Mouse (Mus musculus) kidney, postnatal 0 days (tissue): ENCODE results near the gene Adcyap1r1. TPM values are rescaled to one million over a fixed set of nuclear protein-coding genes. Genes with fewer than 3 reads are reported as not detected.

Experiments used
- ATAC-seq: fragments of 200-750 bp; cut with Nextera tagmentation; replicated peaks from 2 replicates; pipeline ENCODE4 v1.8.0; 2017; ENCODE audit warnings: low read depth, moderate number of reproducible peaks, moderate TSS enrichment, moderate library complexity; ENCODE audit not compliant: low FRiP score
- DNase-seq: peaks from one replicate; pipeline ENCODE4 v3.0.0-alpha.2; 2016; ENCODE audit warnings: low spot score
- H3K27ac ChIP-seq: fragments of 300-500 bp; sonication (generic); 2 replicates; pipeline ENCODE4 v1.5.1; 2014; ENCODE audit warnings: mild to moderate bottlenecking
- H3K27me3 ChIP-seq: fragments of 300-500 bp; sonication (generic); 2 replicates; pipeline ENCODE4 v1.6.1; 2014; ENCODE audit warnings: low read length, mixed read lengths; ENCODE audit not compliant: insufficient read depth
- H3K36me3 ChIP-seq: fragments of 300-500 bp; sonication (generic); 2 replicates; pipeline ENCODE4 v1.6.1; 2014; ENCODE audit warnings: low read length, mixed read lengths; ENCODE audit not compliant: insufficient read depth
- H3K4me1 ChIP-seq: fragments of 300-500 bp; sonication (generic); replicated peaks from 2 replicates; pipeline ENCODE4 v1.6.1; 2014; ENCODE audit warnings: antibody characterized with exemption, low read length, mixed read lengths; ENCODE audit not compliant: insufficient read depth
- H3K4me2 ChIP-seq: fragments of 300-500 bp; sonication (generic); 2 replicates; pipeline ENCODE4 v1.6.1; 2014; ENCODE audit warnings: mild to moderate bottlenecking, low read length, moderate library complexity, mixed read lengths
- H3K4me3 ChIP-seq: fragments of 300-500 bp; sonication (generic); replicated peaks from 2 replicates; pipeline ENCODE4 v1.5.1; 2014; ENCODE audit warnings: low read depth, low read length
- H3K9ac ChIP-seq: fragments of 300-500 bp; sonication (generic); 2 replicates; pipeline ENCODE4 v1.6.1; 2014; ENCODE audit warnings: low read depth, low read length
- H3K9me3 ChIP-seq: fragments of 300-500 bp; sonication (generic); replicated peaks from 2 replicates; pipeline ENCODE4 v1.6.1; 2016; ENCODE audit warnings: low read length, inconsistent platforms, mixed read lengths
- CTCF ChIP-seq: IDR thresholded peaks from 2 replicates; pipeline ENCODE4 v1.5.1; 2016; ENCODE audit warnings: antibody characterized with exemption, low read depth, mild to moderate bottlenecking, moderate library complexity
- WGBS: fragments of 180-500 bp; shearing (Covaris S2); extraction: QIAGEN DNeasy Blood & Tissue Kit; methylation state at CpG from one replicate; pipeline ENCODE4 v1.1.7; 2014; 5-methylcytosine and 5-hydroxymethylcytosine counted together
- polyA plus RNA-seq: library from polyadenylated mRNA; unstranded; fragments of >200 nt; fragmentation: Nextera tagmentation; extraction: Ambion mirVana; gene quantifications from 2 replicates; pipeline ENCODE4 v1.2.1, GENCODE M21; 2015

Adcyap1r1 gene
- polyA plus RNA-seq, 1 experiment from 2014 or later: 1.2 TPM

DNA sequence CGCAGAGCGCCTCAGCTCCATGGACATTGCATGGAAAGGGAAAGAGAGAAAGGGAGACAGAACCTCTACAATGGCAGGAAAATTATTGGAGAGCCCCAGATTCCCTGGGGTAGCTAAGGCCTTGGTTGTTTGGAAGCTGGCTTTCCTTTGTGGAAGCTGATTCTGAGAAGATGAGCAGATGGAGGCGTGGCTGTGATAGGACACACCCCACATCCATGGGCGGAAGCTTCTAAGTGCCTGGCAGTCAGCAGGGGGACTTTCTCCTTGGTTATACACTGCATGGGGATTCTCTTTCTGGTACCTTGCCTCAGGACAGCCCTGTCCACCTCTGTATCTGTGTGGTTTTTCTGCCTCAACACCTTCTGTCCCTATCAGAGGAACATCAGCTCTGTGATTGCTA, 33.4 kb downstream of the Adcyap1r1 start:
- Histone ChIP-seq H3K4me2 (no peak overlapping the region), H3K9ac (no peak overlapping the region), H3K9me3 (no peaks in the 10 kb centered on the region), H3K27ac (no peak overlapping the region), H3K4me3 (no peak overlapping the region), H3K27me3 (no peaks in the 10 kb centered on the region), H3K36me3 (no peaks in the 10 kb centered on the region), H3K4me1 (no peaks in the 10 kb centered on the region)
- TF ChIP-seq CTCF: no peak
- DNase-seq (no peak), ATAC-seq (no peak)
- 65% methylated on average over 4 of the region's 4 CpGs for WGBS

DNA sequence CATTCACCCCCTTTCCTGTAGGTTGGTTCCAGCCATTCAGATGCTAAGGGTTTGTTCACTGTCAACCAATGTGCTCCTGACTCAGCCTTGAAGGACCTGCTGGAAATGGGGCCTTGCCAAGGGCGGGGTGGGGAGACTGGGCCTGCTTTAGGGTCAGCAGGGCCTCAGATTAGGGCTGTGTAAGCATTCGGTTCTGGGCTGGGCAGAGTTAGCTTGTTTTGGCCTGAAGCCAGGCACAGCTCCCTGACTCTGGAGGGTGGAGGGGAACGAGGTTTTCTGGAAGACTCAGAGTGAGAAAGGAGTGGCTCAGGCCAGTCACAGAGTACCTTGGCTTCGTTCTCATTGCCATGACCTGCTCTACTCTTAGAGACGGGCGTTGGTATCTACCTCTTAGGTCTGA, 35.9 kb downstream of the Adcyap1r1 start:
- Histone ChIP-seq H3K27ac (no peak overlapping the region), H3K9ac (no peak overlapping the region), H3K27me3 (no peaks in the 10 kb centered on the region), H3K36me3 (no peaks in the 10 kb centered on the region), H3K4me2 (no peak overlapping the region), H3K9me3 (no peaks in the 10 kb centered on the region), H3K4me3 (no peak overlapping the region), H3K4me1 (no peaks in the 10 kb centered on the region)
- DNase-seq: no peak
- 41% methylated on average over 6 of the region's 6 CpGs for WGBS
- no peak for ATAC-seq
- TF ChIP-seq CTCF: no peak

DNA sequence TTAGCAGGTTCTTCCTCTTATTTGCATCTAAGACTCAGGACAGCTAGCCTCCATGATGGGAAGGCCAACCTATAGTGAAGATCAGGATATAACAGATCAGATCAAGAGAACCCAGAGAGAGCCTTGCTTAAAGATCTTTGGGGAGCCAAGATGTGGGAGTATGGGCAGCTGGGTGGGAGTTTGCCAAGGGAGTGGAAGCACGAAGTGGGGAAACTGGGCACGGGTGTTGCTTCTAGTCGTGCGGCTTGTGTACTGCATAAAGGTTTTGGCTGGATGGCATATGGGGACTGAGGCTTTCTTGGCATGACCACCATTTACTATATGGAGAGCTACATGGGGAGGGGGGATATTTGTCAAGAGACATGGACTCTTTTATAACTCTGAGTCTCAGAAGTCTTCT, 44.4 kb downstream of the Adcyap1r1 start:
- Histone ChIP-seq H3K9ac (no peak overlapping the region), H3K4me3 (no peak overlapping the region), H3K9me3 (no peaks in the 10 kb centered on the region), H3K4me2 (no peak overlapping the region), H3K27me3 (no peaks in the 10 kb centered on the region), H3K4me1 (no peaks in the 10 kb centered on the region), H3K27ac (no peak overlapping the region), H3K36me3 (no peaks in the 10 kb centered on the region)
- no peak for TF ChIP-seq CTCF
- DNase-seq (no peak), ATAC-seq (no peak)
- WGBS: 90% methylated on average over 4 of the region's 4 CpGs

DNA sequence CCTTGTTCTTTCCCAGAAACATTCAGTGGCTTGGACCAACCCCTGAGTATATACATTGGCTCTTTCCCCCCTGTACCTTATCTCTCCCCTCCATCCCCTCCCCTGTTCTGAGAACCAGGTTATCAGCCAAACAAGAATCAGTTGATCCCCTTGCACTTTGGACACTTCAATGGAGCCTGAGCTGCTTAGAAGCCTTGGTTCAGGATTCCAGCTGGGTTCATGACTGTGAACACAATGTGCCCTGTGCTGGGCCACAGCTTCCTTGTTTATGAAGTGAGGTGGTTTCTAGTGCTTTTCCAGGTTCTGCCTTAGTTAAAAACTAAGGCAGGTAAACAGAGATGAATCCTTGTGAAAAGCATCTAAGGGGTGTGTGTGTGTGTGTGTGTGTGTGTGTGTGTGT, 47.0 kb downstream of the Adcyap1r1 start:
- Histone ChIP-seq H3K9me3 (no peaks in the 10 kb centered on the region), H3K4me2 (no peak overlapping the region), H3K36me3 (no peaks in the 10 kb centered on the region), H3K4me3 (no peak overlapping the region), H3K9ac (no peak overlapping the region), H3K4me1 (no peaks in the 10 kb centered on the region), H3K27ac (no peak overlapping the region), H3K27me3 (no peaks in the 10 kb centered on the region)
- ATAC-seq: no peak
- no peak for DNase-seq
- TF ChIP-seq CTCF: no peak

DNA sequence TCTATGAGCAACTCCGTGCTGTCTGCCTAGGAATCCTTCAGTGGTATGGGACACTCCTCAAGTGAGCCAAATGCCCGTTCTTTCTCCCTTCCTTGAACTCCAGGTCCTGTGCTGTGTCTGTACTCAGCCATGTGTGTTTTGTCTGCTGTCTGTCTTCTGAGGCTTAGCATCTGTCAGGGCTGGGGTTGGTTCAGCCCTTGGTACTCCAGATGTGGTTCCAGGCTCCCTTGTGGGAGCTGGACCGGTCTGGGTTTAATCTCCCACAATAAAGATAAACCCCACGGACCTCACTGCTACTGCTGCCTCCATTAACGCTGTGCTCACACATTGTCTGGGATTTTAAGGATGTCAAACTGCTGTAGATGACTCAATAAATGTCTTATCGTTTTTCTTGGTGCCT, 49.3 kb downstream of the Adcyap1r1 start:
- no peaks in the 10 kb centered on the region for H3K4me1 ChIP-seq
- DNase-seq (no peak), ATAC-seq (no peak)
- no peak overlapping the region for H3K4me2 ChIP-seq
- no peaks in the 10 kb centered on the region for H3K36me3 ChIP-seq
- no peaks in the 10 kb centered on the region for H3K27me3 ChIP-seq
- H3K4me3 ChIP-seq: no peak overlapping the region
- no peak overlapping the region for H3K27ac ChIP-seq
- no peak for TF ChIP-seq CTCF
- H3K9ac ChIP-seq: no peak overlapping the region
- H3K9me3 ChIP-seq: no peaks in the 10 kb centered on the region
- 51% methylated on average over 6 of the region's 6 CpGs for WGBS

DNA sequence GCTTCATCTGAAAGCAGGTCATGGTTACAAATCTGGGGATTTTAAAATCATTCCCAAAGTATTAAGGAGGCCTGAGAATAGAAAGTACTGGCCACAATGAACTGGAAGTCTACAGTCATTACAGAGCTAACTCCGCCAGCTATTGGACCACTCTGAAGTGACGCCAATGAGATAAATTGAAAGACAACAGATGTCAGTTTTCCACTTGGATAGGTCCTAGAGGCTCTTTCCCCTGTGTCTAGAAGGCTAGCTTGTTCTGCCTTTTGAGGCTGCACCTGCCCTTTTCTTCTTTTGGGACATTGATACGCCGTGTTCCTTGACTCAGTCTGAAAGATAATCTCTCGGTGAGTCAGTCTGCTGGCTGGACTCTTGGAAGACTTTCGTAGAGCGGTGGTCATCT, 50.5 kb downstream of the Adcyap1r1 start:
- no peaks in the 10 kb centered on the region for H3K4me1 ChIP-seq
- TF ChIP-seq CTCF: no peak
- H3K9ac ChIP-seq: no peak overlapping the region
- H3K4me3 ChIP-seq: no peak overlapping the region
- H3K27ac ChIP-seq: no peak overlapping the region
- DNase-seq (no peak), ATAC-seq (no peak)
- H3K27me3 ChIP-seq: no peaks in the 10 kb centered on the region
- H3K36me3 ChIP-seq: no peaks in the 10 kb centered on the region
- no peak overlapping the region for H3K4me2 ChIP-seq
- H3K9me3 ChIP-seq: no peaks in the 10 kb centered on the region
- 81% methylated on average over 7 of the region's 7 CpGs for WGBS

DNA sequence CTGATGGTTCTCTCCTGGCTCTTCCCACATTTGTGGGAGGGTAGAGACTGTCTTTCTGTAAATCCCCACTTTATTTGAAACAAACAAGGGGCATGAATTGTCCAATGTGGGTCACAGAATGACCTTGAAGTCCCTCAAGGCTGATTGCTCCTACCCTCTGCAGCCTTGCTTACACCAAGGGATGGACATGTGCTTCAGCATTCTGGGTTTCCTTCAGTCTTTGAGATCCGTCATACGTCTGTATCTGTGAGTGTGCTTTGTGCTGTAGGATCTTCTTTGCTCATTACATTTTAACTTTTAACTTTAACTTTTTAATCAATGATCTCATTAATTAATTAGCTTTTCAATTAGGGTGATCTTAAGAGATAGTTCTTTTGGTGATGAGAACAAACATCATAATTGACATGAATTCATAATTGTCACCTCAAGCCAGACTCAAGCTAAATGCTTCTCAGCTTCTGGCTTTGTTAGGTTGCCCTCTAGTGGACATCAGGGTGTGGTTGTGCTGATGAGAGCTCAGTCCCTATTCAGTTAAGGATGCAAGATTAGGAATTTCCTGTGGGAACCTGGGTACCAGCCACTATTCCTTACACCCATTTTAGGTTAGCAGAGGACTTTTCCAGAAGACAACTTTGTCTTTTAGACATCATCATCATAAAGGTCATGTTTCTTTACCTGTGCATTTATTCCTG, 53.2 kb downstream of the Adcyap1r1 start:
- no peak overlapping the region for H3K4me2 ChIP-seq
- peak; percentile 74 for DNase-seq
- 93% methylated on average over 2 of the region's 2 CpGs for WGBS

More for the DNA sequence above, 53.2 kb downstream of the Adcyap1r1 start:
- Histone ChIP-seq H3K9ac (no peak overlapping the region), H3K36me3 (no peaks in the 10 kb centered on the region), H3K4me1 (no peaks in the 10 kb centered on the region), H3K4me3 (no peak overlapping the region), H3K27ac (no peak overlapping the region), H3K9me3 (no peaks in the 10 kb centered on the region), H3K27me3 (no peaks in the 10 kb centered on the region)
- ATAC-seq: no peak
- TF ChIP-seq CTCF: peak; percentile 90
